ENCODE assay signal across 8 mouse cellular contexts in genomic region chr1:45627840-45628239, GRCm38 (mm10).
DNase-seq lines count a peak whose midpoint lies in the region; ATAC-seq and TF ChIP-seq lines count a peak whose summit lies in the region.

No protein-coding gene starts in this region.

- peak; percentile 7 for DNase-seq in kidney, adult 11 months
- peak; percentile 67 for DNase-seq in ES-CJ7 (ENCODE audit: low read depth, low spot score)
- peak; percentile 78 for DNase-seq in embryo, embryonic 10 days (ENCODE audit: low spot score)
- peak; percentile 42 for DNase-seq in hindbrain, postnatal 0 days (ENCODE audit: low spot score)
- peak; percentile 91 for DNase-seq in lung, embryonic 14.5 days
- no peak for DNase-seq in natural killer cell, adult 2 months (ENCODE audit: low spot score in 2 of 2)

- peak; percentile 50 for TF ChIP-seq CTCF in hindbrain, postnatal 0 days (IDR thresholded peaks at IDR 0.05; ENCODE audit: low read depth)
- peak; percentile 76 for TF ChIP-seq CTCF in lung, embryonic 14.5 days (IDR thresholded peaks at IDR 0.05; ENCODE audit: low read depth)

- H3K27ac ChIP-seq in kidney, embryonic 16.5 days (ENCODE audit: low read length) = no peak overlapping the region
- no peak overlapping the region for H3K27ac ChIP-seq in hindbrain, postnatal 0 days
- H3K27ac ChIP-seq in lung, embryonic 14.5 days (ENCODE audit: low read depth) = no peak overlapping the region

- H3K4me1 ChIP-seq in kidney, embryonic 16.5 days (ENCODE audit: insufficient read depth, low read length) = no peaks in the 10 kb centered on the region
- H3K4me1 ChIP-seq in hindbrain, postnatal 0 days (ENCODE audit: insufficient read depth, low read length) = no peaks in the 10 kb centered on the region
- H3K4me1 ChIP-seq in lung, embryonic 14.5 days (ENCODE audit: insufficient read depth) = 0 out of 2 replicates have a peak, but pooled peaks cover 3% of the 10 kb centered on the region

- no peak for ATAC-seq in kidney, embryonic 16.5 days (ENCODE audit: low FRiP score, low TSS enrichment)
- ATAC-seq in hindbrain, postnatal 0 days = no peak
- peak; percentile 82 for ATAC-seq in lung, embryonic 14.5 days (ENCODE audit: insufficient read depth)
- ATAC-seq in erythroid progenitor cell, adult 5-6 weeks (replicated peaks; ENCODE audit: low FRiP score, poor library complexity, severe bottlenecking) = no peak

- H3K4me2 ChIP-seq in kidney, embryonic 16.5 days (replicated peaks; ENCODE audit: low read depth, low read length) = no peak overlapping the region
- no peak overlapping the region for H3K4me2 ChIP-seq in hindbrain, postnatal 0 days (ENCODE audit: low read depth, low read length)
- H3K4me2 ChIP-seq in lung, embryonic 14.5 days = no peak overlapping the region

- H3K36me3 ChIP-seq in kidney, embryonic 16.5 days (ENCODE audit: insufficient read depth, low read length) = no peaks in the 10 kb centered on the region
- H3K36me3 ChIP-seq in hindbrain, postnatal 0 days (ENCODE audit: insufficient read depth, low read length) = no peaks in the 10 kb centered on the region
- no peaks in the 10 kb centered on the region for H3K36me3 ChIP-seq in lung, embryonic 14.5 days (ENCODE audit: insufficient read depth)

- no peak overlapping the region for H3K9ac ChIP-seq in kidney, embryonic 16.5 days (replicated peaks; ENCODE audit: low read length)
- no peak overlapping the region for H3K9ac ChIP-seq in hindbrain, postnatal 0 days (replicated peaks; ENCODE audit: low read length)
- H3K9ac ChIP-seq in lung, embryonic 14.5 days = no peak overlapping the region

- H3K27me3 ChIP-seq in kidney, embryonic 16.5 days (ENCODE audit: insufficient read depth, low read length) = no peaks in the 10 kb centered on the region
- H3K27me3 ChIP-seq in hindbrain, postnatal 0 days (ENCODE audit: insufficient read depth, low read length) = no peaks in the 10 kb centered on the region
- H3K27me3 ChIP-seq in lung, embryonic 14.5 days (ENCODE audit: insufficient read depth, low read length) = no peaks in the 10 kb centered on the region

- 11% methylated on average over 2 of the region's 2 CpGs for WGBS in kidney, embryonic 16.5 days
- WGBS in hindbrain, postnatal 0 days = 21% methylated on average over 2 of the region's 2 CpGs
- 7% methylated on average over 2 of the region's 2 CpGs for WGBS in lung, embryonic 14.5 days

- H3K9me3 ChIP-seq in kidney, embryonic 16.5 days (ENCODE audit: low read length) = peaks cover 5% of the 10 kb centered on the region
- H3K9me3 ChIP-seq in hindbrain, postnatal 0 days (ENCODE audit: low read length) = no peaks in the 10 kb centered on the region
- H3K9me3 ChIP-seq in lung, embryonic 14.5 days (ENCODE audit: low read depth, low read length) = 0 out of 2 replicates have a peak, but pooled peaks cover 2% of the 10 kb centered on the region

- H3K4me3 ChIP-seq in kidney, embryonic 16.5 days (ENCODE audit: low read length) = no peak overlapping the region
- no peak overlapping the region for H3K4me3 ChIP-seq in hindbrain, postnatal 0 days (ENCODE audit: low read length)
- no peak overlapping the region for H3K4me3 ChIP-seq in lung, embryonic 14.5 days (ENCODE audit: low read depth, low read length)

Comparison
In these comparisons a context has a peak if more than half of its experiments do, and no peak if none do; other contexts are left out.
1. DNase-seq: peak in kidney, adult 11 months (single experiment), ES-CJ7 (single experiment), embryo, embryonic 10 days (single experiment), hindbrain, postnatal 0 days (single experiment) and lung, embryonic 14.5 days (single experiment); none in natural killer cell, adult 2 months (0 of 2).